Mouse (Mus musculus): ENCODE measurements around the gene Gm14325. TPM values are rescaled to one million over a fixed set of nuclear protein-coding genes. Genes with fewer than 3 reads are reported as not detected.
"Not testable (repeated sequence)": the region's sequence is repeated elsewhere in the genome, so short reads cannot be mapped to it uniquely, and the experiment has no call there.

Gene Gm14325
- polyA plus RNA-seq (2015; fragmentation: Nextera tagmentation; extraction: Ambion mirVana): 33.4 and 38.3 TPM in 2 replicates

- H3K9ac ChIP-seq: peak within 1 kb of the TSS; percentile 41; the same call in 1 of the 2 replicates
- H3K4me1 ChIP-seq; H3K9me3 ChIP-seq (replicated peaks); ATAC-seq (replicated peaks; ENCODE audit: low FRiP score); H3K27me3 ChIP-seq; H3K36me3 ChIP-seq; H3K27ac ChIP-seq: not testable (repeated sequence)
- H3K4me2 ChIP-seq: peak within 1 kb of the TSS; percentile 51
- H3K4me3 ChIP-seq (replicated peaks): peak within 1 kb of the TSS; percentile 48
- 1% methylated on average over 18 of the region's 21 CpGs for WGBS
Observed at GRCm38 (mm10) chr2:177839901-177840663, at the start of gene Gm14325. TSS of gene Gm14325 (minus strand) at chr2:177840336.

GRCm38 (mm10) chr2:177887743-177888142, 47.6 kb upstream of the Gm14325 start:
- 90% methylated on average over 14 of the region's 14 CpGs for WGBS

GRCm38 (mm10) chr2:177862254-177862653, 22.1 kb upstream of the Gm14325 start:
- H3K9me3 ChIP-seq (replicated peaks); H3K27me3 ChIP-seq; H3K4me3 ChIP-seq (replicated peaks); H3K27ac ChIP-seq; ATAC-seq (replicated peaks; ENCODE audit: low FRiP score); H3K9ac ChIP-seq; H3K36me3 ChIP-seq; H3K4me2 ChIP-seq; H3K4me1 ChIP-seq: not testable (repeated sequence)
- WGBS: 86% methylated on average over 2 of the region's 2 CpGs

More at GRCm38 (mm10) chr2:177887743-177888142, 47.6 kb upstream of the Gm14325 start:
- ATAC-seq (replicated peaks; ENCODE audit: low FRiP score); H3K4me2 ChIP-seq; H3K27ac ChIP-seq; H3K9ac ChIP-seq; H3K27me3 ChIP-seq; H3K4me3 ChIP-seq (replicated peaks); H3K36me3 ChIP-seq; H3K9me3 ChIP-seq (replicated peaks); H3K4me1 ChIP-seq: not testable (repeated sequence)

- not testable (repeated sequence) for H3K9ac ChIP-seq; ATAC-seq (replicated peaks; ENCODE audit: low FRiP score); H3K27me3 ChIP-seq; H3K9me3 ChIP-seq (replicated peaks); H3K36me3 ChIP-seq; H3K4me1 ChIP-seq; H3K4me2 ChIP-seq; H3K4me3 ChIP-seq (replicated peaks); H3K27ac ChIP-seq
- WGBS: 73% methylated on average over 1 of the region's 1 CpGs
Observed at GRCm38 (mm10) chr2:177843666-177844065, 3.5 kb upstream of the Gm14325 start.

GRCm38 (mm10) chr2:177836756-177837155, 3.4 kb downstream of the Gm14325 start:
- not testable (repeated sequence) for ATAC-seq (replicated peaks; ENCODE audit: low FRiP score); H3K4me2 ChIP-seq; H3K27me3 ChIP-seq; H3K9me3 ChIP-seq (replicated peaks); H3K4me3 ChIP-seq (replicated peaks); H3K36me3 ChIP-seq; H3K4me1 ChIP-seq; H3K27ac ChIP-seq; H3K9ac ChIP-seq

- not testable (repeated sequence) for H3K36me3 ChIP-seq
Observed at GRCm38 (mm10) chr2:177835733-177836536, 4.2 kb downstream of the Gm14325 start.

GRCm38 (mm10) chr2:177821952-177822351, 18.2 kb downstream of the Gm14325 start:
- not testable (repeated sequence) for H3K4me3 ChIP-seq (replicated peaks); H3K27ac ChIP-seq; H3K4me1 ChIP-seq; ATAC-seq (replicated peaks; ENCODE audit: low FRiP score); H3K4me2 ChIP-seq; H3K36me3 ChIP-seq; H3K9me3 ChIP-seq (replicated peaks); H3K27me3 ChIP-seq; H3K9ac ChIP-seq
- 70% methylated on average over 2 of the region's 5 CpGs for WGBS

More at GRCm38 (mm10) chr2:177835733-177836536, 4.2 kb downstream of the Gm14325 start:
- 94% methylated on average over 5 of the region's 5 CpGs for WGBS
- ATAC-seq (replicated peaks; ENCODE audit: low FRiP score); H3K9ac ChIP-seq; H3K27ac ChIP-seq; H3K4me1 ChIP-seq; H3K4me3 ChIP-seq (replicated peaks); H3K9me3 ChIP-seq (replicated peaks); H3K4me2 ChIP-seq; H3K27me3 ChIP-seq: not testable (repeated sequence)

- no CpG with 5 or more reads among the region's 2 CpGs for WGBS
Observed at GRCm38 (mm10) chr2:177806170-177806569, 34.0 kb downstream of the Gm14325 start.

GRCm38 (mm10) chr2:177787351-177787750, 52.8 kb downstream of the Gm14325 start:
- H3K27me3 ChIP-seq; H3K9me3 ChIP-seq (replicated peaks); H3K27ac ChIP-seq; H3K9ac ChIP-seq; H3K4me2 ChIP-seq; H3K36me3 ChIP-seq; H3K4me1 ChIP-seq; ATAC-seq (replicated peaks; ENCODE audit: low FRiP score); H3K4me3 ChIP-seq (replicated peaks): not testable (repeated sequence)
- WGBS: 67% methylated on average over 1 of the region's 1 CpGs

More at GRCm38 (mm10) chr2:177806170-177806569, 34.0 kb downstream of the Gm14325 start:
- H3K36me3 ChIP-seq; H3K4me2 ChIP-seq; H3K27ac ChIP-seq; H3K9me3 ChIP-seq (replicated peaks); H3K9ac ChIP-seq; H3K4me1 ChIP-seq; H3K4me3 ChIP-seq (replicated peaks); ATAC-seq (replicated peaks; ENCODE audit: low FRiP score); H3K27me3 ChIP-seq: not testable (repeated sequence)

Other genes with a start within 250 kb of the Gm14325 start
- gene Gm14322, start 81.0 kb downstream of the Gm14325 start, polyA plus RNA-seq (2015; fragmentation: Nextera tagmentation; extraction: Ambion mirVana): 8.2 and 10.2 TPM in 2 replicates
- 3.2 and 3.7 TPM in 2 replicates for gene Gm14327, start 56.8 kb upstream of the Gm14325 start, polyA plus RNA-seq (2015; fragmentation: Nextera tagmentation; extraction: Ambion mirVana)
- 0.32 and 0.40 TPM in 2 replicates for gene Zfp972, start 85.3 kb upstream of the Gm14325 start, polyA plus RNA-seq (2015; fragmentation: Nextera tagmentation; extraction: Ambion mirVana)
- 13.9 and 16.2 TPM in 2 replicates for gene Gm14326, start 117.0 kb upstream of the Gm14325 start, polyA plus RNA-seq (2015; fragmentation: Nextera tagmentation; extraction: Ambion mirVana)
- 11.0 and 12.2 TPM in 2 replicates for gene Zfp971, start 182.9 kb upstream of the Gm14325 start, polyA plus RNA-seq (2015; fragmentation: Nextera tagmentation; extraction: Ambion mirVana)
- gene Zfp931, start 238.1 kb upstream of the Gm14325 start, polyA plus RNA-seq (2015; fragmentation: Nextera tagmentation; extraction: Ambion mirVana): 18.2 and 19.0 TPM in 2 replicates